Mouse (Mus musculus) G1E (cell line): ENCODE results near the gene Bach2.

Source experiments
- CTCF ChIP-seq: IDR thresholded peaks from 2 replicates; pipeline ENCODE4 v1.5.1; 2012; ENCODE audit warnings: low read depth, low read length, inconsistent platforms, mixed read lengths
- GATA1 ChIP-seq: IDR thresholded peaks from 2 replicates; pipeline ENCODE4 v1.6.1; 2012; ENCODE audit warnings: borderline replicate concordance, low read length, inconsistent platforms, mixed read lengths
- POLR2AphosphoS5 ChIP-seq: IDR thresholded peaks from 2 replicates; pipeline ENCODE4 v1.6.1; 2012; ENCODE audit warnings: low read depth, low read length, inconsistent platforms; ENCODE audit not compliant: insufficient replicate concordance

DNA sequence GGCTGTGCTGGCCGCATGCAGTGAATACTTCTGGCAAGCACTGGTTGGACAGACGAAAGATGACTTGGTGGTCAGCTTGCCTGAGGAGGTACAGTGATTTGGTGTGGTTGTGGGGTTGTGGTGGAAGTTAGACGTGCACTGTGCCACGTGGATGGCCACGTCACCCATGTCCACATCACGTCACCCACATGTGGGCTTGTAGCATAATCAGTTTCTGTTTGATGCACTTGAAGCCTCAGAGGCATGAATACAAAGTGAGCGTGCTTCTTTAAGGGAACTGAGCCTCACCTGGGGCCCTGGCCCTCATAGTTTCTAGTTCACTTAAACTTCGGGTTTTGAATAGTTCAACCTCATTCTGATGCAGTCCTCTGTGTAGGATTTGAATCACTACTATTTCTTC is 263.2 kb downstream of the Bach2 start:
- no peak for TF ChIP-seq CTCF
- no peak for TF ChIP-seq GATA1
- TF ChIP-seq POLR2AphosphoS5: no peak
